Mouse (Mus musculus) olfactory bulb, adult 2 months (tissue): ENCODE data around the gene Zscan10.

Source experiments
- CTCF ChIP-seq: fragments of 200-500 bp; IDR thresholded peaks from 2 replicates; pipeline ENCODE4 v1.5.1; 2012; ENCODE audit warnings: low read depth, mild to moderate bottlenecking, low read length, moderate library complexity; ENCODE audit not compliant: insufficient read depth
- POLR2A ChIP-seq: fragments of 200-500 bp; IDR thresholded peaks from 2 replicates; pipeline ENCODE4 v1.6.1; 2012; ENCODE audit warnings: mild to moderate bottlenecking, low read depth, low read length, moderate library complexity; ENCODE audit not compliant: insufficient read depth

- TF ChIP-seq POLR2A, result no peak
- TF ChIP-seq CTCF, result no peak
These were observed 1.4 kb downstream of the Zscan10 start for GRCm38 (mm10) chr17:23601836-23602585.
